Mouse (Mus musculus) embryonic facial prominence, embryonic 10.5 days (tissue): ENCODE data around the gene Slbp. TPM values are rescaled to one million over a fixed set of nuclear protein-coding genes. Genes with fewer than 3 reads are reported as not detected.

ENCODE experiments used
- DNase-seq: peaks from one replicate; pipeline ENCODE4 v3.0.0-alpha.2; 2017; ENCODE audit warnings: low spot score
- H3K27ac ChIP-seq: fragments of 300-500 bp; sonication (generic); replicated peaks from 2 replicates; pipeline ENCODE4 v1.5.1; 2016; ENCODE audit warnings: mild to moderate bottlenecking
- H3K27me3 ChIP-seq: fragments of 300-500 bp; sonication (generic); replicated peaks from 2 replicates; pipeline ENCODE4 v1.6.1; 2016; ENCODE audit warnings: low read depth, mild to moderate bottlenecking; ENCODE audit not compliant: poor library complexity, severe bottlenecking
- H3K36me3 ChIP-seq: fragments of 300-500 bp; sonication (generic); replicated peaks from 2 replicates; pipeline ENCODE4 v1.6.1; 2016; ENCODE audit warnings: mild to moderate bottlenecking, moderate library complexity
- H3K4me1 ChIP-seq: fragments of 300-500 bp; sonication (generic); 2 replicates; pipeline ENCODE4 v1.6.1; 2016
- H3K4me3 ChIP-seq: fragments of 300-500 bp; sonication (generic); 2 replicates; pipeline ENCODE4 v1.5.1; 2016; ENCODE audit warnings: mild to moderate bottlenecking, moderate library complexity
- H3K9me3 ChIP-seq: fragments of 300-500 bp; sonication (generic); 2 replicates; pipeline ENCODE4 v1.6.1; 2016; ENCODE audit warnings: mild to moderate bottlenecking
- WGBS: fragments of 180-500 bp; shearing (Covaris S2); methylation state at CpG from one replicate; pipeline ENCODE4 v1.1.7; 2016; 5-methylcytosine and 5-hydroxymethylcytosine counted together
- polyA plus RNA-seq: library from polyadenylated mRNA; unstranded; fragments of >200 nt; fragmentation: Nextera tagmentation; extraction: Ambion mirVana; gene quantifications from 2 replicates; pipeline ENCODE4 v1.2.1, GENCODE M21; 2016

Gene Slbp
- polyA plus RNA-seq, 1 experiment from 2014 or later, result 322 TPM

- no peaks in the 10 kb centered on the region for H3K9me3 ChIP-seq
- H3K4me3 ChIP-seq, result peak overlapping the region; percentile 33; the same call in 1 of the 2 replicates
- peaks cover 96% of the 10 kb centered on the region for H3K27me3 ChIP-seq
- H3K4me1 ChIP-seq, result peaks cover 50% of the 10 kb centered on the region
- no peak for DNase-seq
- H3K36me3 ChIP-seq, result no peaks in the 10 kb centered on the region
- 84% methylated on average over 11 of the region's 11 CpGs for WGBS
- H3K27ac ChIP-seq, result peak overlapping the region; percentile 78
Observed at GRCm38 (mm10) chr5:33689852-33690645, 37.7 kb upstream of the Slbp start.

DNA sequence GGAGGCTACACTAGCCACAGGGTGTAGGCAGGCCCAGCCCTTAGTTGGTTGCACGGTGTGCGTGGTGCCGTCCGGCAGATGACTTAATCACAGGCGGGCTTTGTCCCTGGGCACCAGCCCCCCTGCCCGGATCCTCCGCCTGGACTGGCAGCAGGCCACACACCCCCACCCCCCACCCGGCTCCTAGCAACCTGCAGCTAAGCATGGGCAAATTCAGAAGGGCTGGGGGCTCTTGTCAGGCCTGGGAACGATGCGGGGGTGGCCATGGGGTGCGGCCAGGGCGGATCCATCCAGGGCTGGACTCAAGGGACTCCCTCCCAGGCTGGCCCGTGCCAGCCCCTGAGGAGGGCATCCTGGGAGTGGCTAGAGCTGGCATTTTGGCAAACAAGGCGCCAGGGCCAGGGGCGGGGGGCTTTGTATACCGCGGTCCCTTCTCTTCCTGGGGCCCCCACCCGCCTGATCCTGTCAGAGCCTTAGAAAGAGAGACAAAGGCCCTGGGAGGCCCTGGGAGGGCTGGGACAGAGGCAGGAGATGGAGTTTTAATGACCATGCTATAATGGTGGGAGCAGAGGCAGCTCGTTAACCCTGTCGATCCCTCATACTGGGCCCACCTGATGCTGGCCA lies 37.0 kb upstream of the Slbp start:
- H3K36me3 ChIP-seq, result no peaks in the 10 kb centered on the region
- DNase-seq, result no peak
- H3K27me3 ChIP-seq, result peaks cover 89% of the 10 kb centered on the region
- peak overlapping the region; percentile 78 for H3K27ac ChIP-seq
- H3K4me1 ChIP-seq, result peaks cover 49% of the 10 kb centered on the region
- H3K4me3 ChIP-seq, result peak overlapping the region; percentile 33
- 50% methylated on average over 20 of the region's 20 CpGs for WGBS
- no peaks in the 10 kb centered on the region for H3K9me3 ChIP-seq

DNA sequence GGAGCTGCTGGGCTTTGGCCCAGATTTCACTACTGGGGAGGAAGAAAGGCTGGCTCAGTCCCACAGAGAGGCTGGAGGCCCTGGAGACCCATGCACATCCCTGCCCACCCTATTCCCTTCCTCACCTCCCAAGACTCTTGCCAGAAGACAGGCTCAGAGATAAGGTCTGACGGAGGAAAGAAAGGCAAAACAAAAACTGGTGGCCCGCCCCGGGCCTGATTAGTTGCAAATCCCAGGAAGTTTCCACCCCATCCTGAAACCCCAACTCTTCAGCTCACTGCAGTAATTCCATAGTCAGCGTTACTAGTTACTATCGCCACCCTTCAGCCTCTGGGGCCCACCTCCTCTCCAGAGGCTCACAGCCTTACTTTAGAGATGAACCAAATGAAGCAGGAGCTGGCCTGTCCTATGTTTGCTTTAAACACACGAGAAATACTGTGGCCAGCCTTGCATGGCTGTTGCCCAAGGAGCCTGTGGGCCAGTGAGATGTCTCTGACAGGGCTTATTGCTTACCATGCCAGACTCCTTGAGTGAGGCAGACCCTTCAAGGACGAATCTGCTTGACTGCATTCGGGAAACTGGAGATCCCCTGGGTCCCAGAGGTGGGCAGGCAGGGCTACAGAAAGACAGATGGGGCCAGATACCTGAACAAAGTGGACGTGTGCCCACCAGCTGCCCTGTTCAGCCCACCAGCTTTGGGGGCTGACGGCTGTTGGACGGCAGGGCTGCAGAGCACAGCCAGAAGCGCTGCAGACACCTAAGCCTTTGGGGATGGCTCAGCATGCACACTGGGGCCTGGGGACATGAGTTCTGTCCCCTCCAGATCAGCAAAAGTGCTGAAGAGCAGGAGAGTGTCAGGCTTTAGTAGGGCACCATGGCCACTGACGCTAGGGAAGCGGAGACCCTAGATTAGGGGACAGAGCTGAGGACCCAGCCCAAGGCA lies 36.2 kb upstream of the Slbp start:
- no peak for DNase-seq
- Histone ChIP-seq H3K4me1 (peaks cover 44% of the 10 kb centered on the region), H3K27ac (peak overlapping the region; percentile 78), H3K36me3 (no peaks in the 10 kb centered on the region), H3K27me3 (peaks cover 81% of the 10 kb centered on the region), H3K9me3 (no peaks in the 10 kb centered on the region), H3K4me3 (peak overlapping the region; percentile 33; the same call in 1 of the 2 replicates)
- 65% methylated on average over 14 of the region's 14 CpGs for WGBS

DNA sequence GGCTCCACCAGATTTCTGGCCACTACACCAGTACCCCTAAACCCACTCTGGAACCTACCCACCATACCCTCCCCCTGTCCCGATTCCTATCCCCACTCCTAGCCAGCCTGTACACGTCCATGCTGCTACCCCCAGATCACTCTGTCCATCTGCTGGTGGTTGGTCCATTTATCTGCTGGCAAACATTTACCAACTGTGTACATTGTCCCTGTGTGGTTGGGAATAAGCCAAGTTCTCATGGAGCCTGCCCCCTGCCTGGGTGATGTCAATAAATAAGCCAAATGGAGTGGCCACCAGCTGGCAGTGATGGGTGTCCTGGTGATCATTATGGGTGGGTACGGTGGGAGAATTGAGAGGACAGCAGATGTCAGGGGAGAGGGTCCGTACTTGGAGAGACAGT lies 34.8 kb upstream of the Slbp start:
- no peak for DNase-seq
- H3K4me1 ChIP-seq, result peaks cover 32% of the 10 kb centered on the region
- H3K36me3 ChIP-seq, result no peaks in the 10 kb centered on the region
- H3K27ac ChIP-seq, result no peak overlapping the region
- H3K4me3 ChIP-seq, result no peak overlapping the region
- no peaks in the 10 kb centered on the region for H3K9me3 ChIP-seq
- WGBS, result 87% methylated on average over 4 of the region's 4 CpGs
- peaks cover 67% of the 10 kb centered on the region for H3K27me3 ChIP-seq

GRCm38 (mm10) chr5:33684932-33685331 lies 32.6 kb upstream of the Slbp start:
- no peak overlapping the region for H3K27ac ChIP-seq
- H3K27me3 ChIP-seq, result peaks cover 45% of the 10 kb centered on the region
- H3K4me1 ChIP-seq, result peaks cover 26% of the 10 kb centered on the region
- H3K4me3 ChIP-seq, result no peak overlapping the region
- H3K9me3 ChIP-seq, result no peaks in the 10 kb centered on the region
- WGBS, result 88% methylated on average over 4 of the region's 4 CpGs
- no peak for DNase-seq
- H3K36me3 ChIP-seq, result no peaks in the 10 kb centered on the region

DNA sequence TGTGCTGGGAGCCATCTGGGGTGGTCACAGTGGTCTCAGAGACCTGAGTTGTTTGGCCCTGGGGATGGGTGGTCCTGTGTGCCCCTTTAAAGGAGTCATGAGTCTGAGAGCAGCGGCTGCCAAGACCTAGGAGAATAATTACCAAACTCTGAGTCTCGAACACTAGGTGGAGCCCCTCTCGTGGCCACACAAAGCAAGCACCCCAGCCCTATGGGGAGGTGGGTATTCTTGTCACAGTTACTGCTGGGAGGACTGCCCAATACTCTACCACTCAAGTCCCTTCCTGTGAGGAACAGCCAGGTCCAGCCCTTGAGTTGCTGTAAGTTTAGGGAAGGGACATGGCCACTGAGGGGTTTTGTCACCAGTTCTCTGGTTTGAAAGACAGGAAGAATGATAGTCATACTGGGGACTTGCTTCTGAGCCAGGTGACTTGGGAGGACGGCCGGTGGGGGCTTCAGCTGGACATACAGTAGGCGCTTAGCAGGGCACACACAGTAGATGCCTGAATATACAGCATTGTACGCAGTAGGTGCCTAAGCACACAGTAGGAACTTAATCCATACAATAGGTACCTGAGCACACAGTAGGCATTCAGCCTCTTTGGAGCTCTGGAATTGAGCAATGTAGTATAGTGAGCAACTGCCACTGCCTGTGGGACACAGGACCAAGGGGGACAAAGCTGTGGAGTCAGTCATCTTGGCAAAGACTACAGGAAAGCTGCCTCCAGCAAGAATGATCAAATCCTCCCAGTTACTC lies 31.7 kb upstream of the Slbp start:
- Histone ChIP-seq H3K4me3 (no peak overlapping the region), H3K27ac (no peak overlapping the region), H3K4me1 (peaks cover 18% of the 10 kb centered on the region), H3K9me3 (no peaks in the 10 kb centered on the region), H3K36me3 (no peaks in the 10 kb centered on the region), H3K27me3 (peaks cover 37% of the 10 kb centered on the region)
- DNase-seq, result peak; percentile 61
- 45% methylated on average over 7 of the region's 7 CpGs for WGBS

- no peaks in the 10 kb centered on the region for H3K9me3 ChIP-seq
- no peaks in the 10 kb centered on the region for H3K36me3 ChIP-seq
- H3K4me1 ChIP-seq, result peaks cover 12% of the 10 kb centered on the region; the same call in 1 of the 2 replicates
- no peak for DNase-seq
- peaks cover 25% of the 10 kb centered on the region for H3K27me3 ChIP-seq
- no peak overlapping the region for H3K4me3 ChIP-seq
- WGBS, result 85% methylated on average over 4 of the region's 4 CpGs
- H3K27ac ChIP-seq, result no peak overlapping the region
Observed at GRCm38 (mm10) chr5:33682963-33683362, 30.6 kb upstream of the Slbp start.

GRCm38 (mm10) chr5:33681611-33682388 lies 29.4 kb upstream of the Slbp start:
- H3K4me3 ChIP-seq, result no peak overlapping the region
- no peaks in the 10 kb centered on the region for H3K36me3 ChIP-seq
- H3K4me1 ChIP-seq, result peaks cover 12% of the 10 kb centered on the region; the same call in 1 of the 2 replicates
- H3K27ac ChIP-seq, result no peak overlapping the region
- no peaks in the 10 kb centered on the region for H3K9me3 ChIP-seq
- peaks cover 15% of the 10 kb centered on the region; the same call in 1 of the 2 replicates for H3K27me3 ChIP-seq
- DNase-seq, result no peak
- WGBS, result 80% methylated on average over 15 of the region's 15 CpGs

DNA sequence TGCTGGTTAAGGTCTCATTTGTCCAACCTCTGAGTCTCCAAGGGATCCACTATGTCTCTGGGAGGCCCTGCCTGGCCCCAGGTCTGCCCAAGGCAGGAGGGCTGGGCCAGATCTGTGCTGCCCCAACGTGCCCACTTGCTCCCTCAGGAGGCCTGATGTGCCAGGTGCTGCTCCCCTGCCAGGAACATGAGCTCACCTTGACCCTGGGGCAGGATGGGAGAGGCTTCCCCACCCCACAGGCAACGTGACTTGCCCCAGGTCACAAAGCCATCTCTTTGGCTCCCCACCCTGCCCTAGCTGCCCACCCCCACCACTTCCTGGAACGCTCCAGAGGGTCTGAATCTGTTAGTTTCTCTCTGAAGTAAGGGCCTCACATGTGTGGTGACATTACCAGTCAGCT lies 28.7 kb upstream of the Slbp start:
- 60% methylated on average over 3 of the region's 3 CpGs for WGBS
- Histone ChIP-seq H3K4me1 (peaks cover 12% of the 10 kb centered on the region; the same call in 1 of the 2 replicates), H3K4me3 (no peak overlapping the region), H3K27ac (no peak overlapping the region), H3K27me3 (peaks cover 7% of the 10 kb centered on the region; the same call in 1 of the 2 replicates), H3K9me3 (no peaks in the 10 kb centered on the region), H3K36me3 (no peaks in the 10 kb centered on the region)
- no peak for DNase-seq

GRCm38 (mm10) chr5:33678244-33678643 lies 25.9 kb upstream of the Slbp start:
- no peak for DNase-seq
- Histone ChIP-seq H3K36me3 (peaks cover 14% of the 10 kb centered on the region), H3K4me3 (no peak overlapping the region), H3K4me1 (peaks cover 13% of the 10 kb centered on the region), H3K27me3 (no peaks in the 10 kb centered on the region), H3K9me3 (no peaks in the 10 kb centered on the region), H3K27ac (no peak overlapping the region)
- 85% methylated on average over 5 of the region's 5 CpGs for WGBS

- Histone ChIP-seq H3K27me3 (no peaks in the 10 kb centered on the region), H3K9me3 (no peaks in the 10 kb centered on the region), H3K4me3 (no peak overlapping the region), H3K36me3 (peaks cover 36% of the 10 kb centered on the region), H3K27ac (no peak overlapping the region), H3K4me1 (peaks cover 11% of the 10 kb centered on the region)
- WGBS, result 0% methylated on average over 1 of the region's 1 CpGs
- peak; percentile 72 for DNase-seq
Observed at GRCm38 (mm10) chr5:33675964-33676363, 23.6 kb upstream of the Slbp start.
